Mouse (Mus musculus) midbrain, embryonic 14.5 days (tissue): ENCODE measurements around the gene 5430419D17Rik. TPM values are rescaled to one million over a fixed set of nuclear protein-coding genes. Genes with fewer than 3 reads are reported as not detected.

Source experiments
- ATAC-seq: fragments of 200-750 bp; cut with Nextera tagmentation; 2 replicates; pipeline ENCODE4 v1.8.0; 2017; ENCODE audit warnings: moderate number of reproducible peaks, moderate library complexity; ENCODE audit not compliant: low FRiP score, low TSS enrichment
- DNase-seq: peaks from one replicate; pipeline ENCODE4 v3.0.0-alpha.2; 2015
- H3K27ac ChIP-seq: fragments of 300-500 bp; sonication (generic); replicated peaks from 2 replicates; pipeline ENCODE4 v1.5.1; 2014; ENCODE audit warnings: mild to moderate bottlenecking, low read depth, low read length, moderate library complexity
- H3K27me3 ChIP-seq: fragments of 300-500 bp; sonication (generic); 2 replicates; pipeline ENCODE4 v1.6.1; 2014; ENCODE audit warnings: low read length, control low read depth, mixed read lengths; ENCODE audit not compliant: control insufficient read depth, insufficient read depth
- H3K36me3 ChIP-seq: fragments of 300-500 bp; sonication (generic); 2 replicates; pipeline ENCODE4 v1.6.1; 2014; ENCODE audit warnings: low read length, control low read depth; ENCODE audit not compliant: control insufficient read depth, insufficient read depth
- H3K4me1 ChIP-seq: fragments of 300-500 bp; sonication (generic); 2 replicates; pipeline ENCODE4 v1.6.1; 2014; ENCODE audit warnings: mild to moderate bottlenecking, antibody characterized with exemption, low read length, control low read depth; ENCODE audit not compliant: control insufficient read depth, insufficient read depth
- H3K4me2 ChIP-seq: fragments of 300-500 bp; sonication (generic); 2 replicates; pipeline ENCODE4 v1.6.1; 2014; ENCODE audit warnings: mild to moderate bottlenecking, low read length, moderate library complexity
- H3K4me3 ChIP-seq: fragments of 300-500 bp; sonication (generic); replicated peaks from 2 replicates; pipeline ENCODE4 v1.5.1; 2014; ENCODE audit warnings: low read depth, low read length
- H3K9ac ChIP-seq: fragments of 300-500 bp; sonication (generic); replicated peaks from 2 replicates; pipeline ENCODE4 v1.6.1; 2014; ENCODE audit warnings: mild to moderate bottlenecking, low read length, moderate library complexity
- H3K9me3 ChIP-seq: fragments of 300-500 bp; sonication (generic); 2 replicates; pipeline ENCODE4 v1.6.1; 2016; ENCODE audit warnings: low read length, control low read depth, mixed read lengths; ENCODE audit not compliant: control insufficient read depth
- WGBS: fragments of 180-500 bp; shearing (Covaris S2); extraction: QIAGEN DNeasy Blood & Tissue Kit; methylation state at CpG from one replicate; pipeline ENCODE4 v1.1.7; 2014; 5-methylcytosine and 5-hydroxymethylcytosine counted together
- polyA plus RNA-seq: library from polyadenylated mRNA; unstranded; fragments of >200 nt; fragmentation: Nextera tagmentation; extraction: Ambion mirVana; gene quantifications from 2 replicates; pipeline ENCODE4 v1.2.1, GENCODE M21; 2014

The 5430419D17Rik gene
- polyA plus RNA-seq, 1 experiment from 2014 or later = not detected

DNA sequence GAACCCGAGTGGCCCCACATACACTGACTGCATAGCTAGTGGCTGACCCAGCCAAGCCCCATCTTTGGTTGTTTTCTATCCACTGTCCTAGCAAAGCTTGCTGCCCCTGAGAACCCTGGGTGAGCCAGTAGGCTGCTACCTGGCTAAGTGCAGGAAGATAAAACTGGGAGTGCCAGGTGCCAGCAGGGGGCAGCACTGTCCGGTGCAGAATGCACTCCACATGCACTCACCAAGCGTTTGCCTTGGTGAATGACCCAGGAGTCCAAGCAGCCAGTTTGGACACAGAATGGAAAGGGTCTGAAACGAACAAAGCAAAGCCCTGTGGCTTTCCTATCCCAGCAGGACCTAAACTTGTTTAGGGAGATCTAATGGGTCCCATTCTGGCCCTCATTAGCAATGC is 8.5 kb downstream of the 5430419D17Rik start:
- no peak overlapping the region for H3K4me3 ChIP-seq
- no peak overlapping the region for H3K27ac ChIP-seq
- no peaks in the 10 kb centered on the region for H3K27me3 ChIP-seq
- WGBS = 38% methylated on average over 4 of the region's 4 CpGs
- no peak overlapping the region for H3K4me2 ChIP-seq
- DNase-seq (peak; percentile 42), ATAC-seq (no peak)
- no peaks in the 10 kb centered on the region for H3K9me3 ChIP-seq
- no peaks in the 10 kb centered on the region for H3K36me3 ChIP-seq
- H3K4me1 ChIP-seq = no peaks in the 10 kb centered on the region
- no peak overlapping the region for H3K9ac ChIP-seq

DNA sequence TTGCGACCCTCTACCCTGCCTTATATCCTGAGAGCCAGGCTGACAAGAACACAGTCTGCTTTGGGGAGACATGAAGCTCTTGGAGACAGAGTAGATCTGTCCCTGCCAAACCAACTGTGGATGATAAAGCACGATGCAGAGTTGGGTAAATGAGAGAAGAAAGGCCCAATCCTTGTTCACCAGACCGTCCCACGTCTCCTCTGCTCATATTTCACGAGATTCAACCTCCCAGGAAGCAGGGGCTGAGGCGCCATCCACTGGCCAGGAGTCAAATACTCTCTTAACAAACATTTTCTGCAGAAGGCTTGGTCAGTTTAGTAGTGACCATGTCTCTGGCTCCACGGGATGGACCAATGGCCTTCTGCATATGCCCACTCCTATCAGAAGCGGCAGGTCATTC is 10.1 kb downstream of the 5430419D17Rik start:
- no peak overlapping the region for H3K4me3 ChIP-seq
- no peak overlapping the region for H3K4me2 ChIP-seq
- WGBS = 71% methylated on average over 8 of the region's 8 CpGs
- H3K27ac ChIP-seq = no peak overlapping the region
- DNase-seq (no peak), ATAC-seq (no peak)
- H3K27me3 ChIP-seq = no peaks in the 10 kb centered on the region
- no peak overlapping the region for H3K9ac ChIP-seq
- H3K4me1 ChIP-seq = no peaks in the 10 kb centered on the region
- no peaks in the 10 kb centered on the region for H3K9me3 ChIP-seq
- no peaks in the 10 kb centered on the region for H3K36me3 ChIP-seq

DNA sequence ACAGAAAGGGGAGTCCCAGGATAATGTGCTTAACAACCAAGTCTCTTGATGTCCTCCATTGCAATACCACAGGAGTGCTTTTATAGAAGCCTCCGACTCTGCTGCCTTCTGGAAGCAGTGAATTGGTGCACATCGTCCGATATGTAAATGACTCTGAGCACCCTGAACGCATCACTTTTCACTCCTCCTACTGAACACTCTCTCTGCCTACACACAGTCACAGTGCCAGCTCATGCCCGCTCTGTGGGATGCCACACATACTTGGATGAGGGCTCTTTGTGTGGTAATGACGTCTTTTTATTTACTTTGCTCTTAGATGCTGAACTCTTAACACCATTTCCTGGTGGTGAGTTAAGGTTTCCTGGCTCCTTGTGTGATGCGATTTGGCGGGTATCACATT is 12.8 kb downstream of the 5430419D17Rik start:
- WGBS = 84% methylated on average over 8 of the region's 8 CpGs
- Histone ChIP-seq H3K4me1 (no peaks in the 10 kb centered on the region), H3K27ac (no peak overlapping the region), H3K4me2 (no peak overlapping the region), H3K27me3 (no peaks in the 10 kb centered on the region), H3K36me3 (no peaks in the 10 kb centered on the region), H3K9me3 (no peaks in the 10 kb centered on the region), H3K4me3 (no peak overlapping the region), H3K9ac (no peak overlapping the region)
- ATAC-seq (no peak), DNase-seq (no peak)

DNA sequence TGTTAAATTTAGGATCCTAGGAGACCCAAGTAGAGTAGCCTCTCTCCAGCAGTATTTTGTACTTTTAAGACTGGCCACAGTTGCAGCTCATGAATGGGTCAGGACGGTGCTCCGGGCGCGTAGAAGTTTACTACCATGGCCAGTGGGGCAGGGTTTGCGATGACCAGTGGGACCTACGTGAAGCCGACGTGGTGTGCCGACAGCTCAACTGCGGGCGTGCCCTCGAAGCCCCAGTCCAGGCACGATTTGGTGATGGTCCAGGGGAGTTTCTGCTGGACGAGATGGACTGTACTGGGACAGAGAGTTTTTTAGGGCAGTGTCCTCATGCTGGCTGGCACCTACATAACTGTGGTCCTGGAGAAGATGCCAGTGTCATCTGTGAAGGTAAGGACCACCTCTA is 13.8 kb downstream of the 5430419D17Rik start:
- Histone ChIP-seq H3K4me2 (no peak overlapping the region), H3K36me3 (no peaks in the 10 kb centered on the region), H3K27ac (no peak overlapping the region), H3K4me3 (no peak overlapping the region), H3K9me3 (no peaks in the 10 kb centered on the region), H3K9ac (no peak overlapping the region), H3K27me3 (no peaks in the 10 kb centered on the region), H3K4me1 (no peaks in the 10 kb centered on the region)
- ATAC-seq (no peak), DNase-seq (no peak)
- 93% methylated on average over 14 of the region's 14 CpGs for WGBS

DNA sequence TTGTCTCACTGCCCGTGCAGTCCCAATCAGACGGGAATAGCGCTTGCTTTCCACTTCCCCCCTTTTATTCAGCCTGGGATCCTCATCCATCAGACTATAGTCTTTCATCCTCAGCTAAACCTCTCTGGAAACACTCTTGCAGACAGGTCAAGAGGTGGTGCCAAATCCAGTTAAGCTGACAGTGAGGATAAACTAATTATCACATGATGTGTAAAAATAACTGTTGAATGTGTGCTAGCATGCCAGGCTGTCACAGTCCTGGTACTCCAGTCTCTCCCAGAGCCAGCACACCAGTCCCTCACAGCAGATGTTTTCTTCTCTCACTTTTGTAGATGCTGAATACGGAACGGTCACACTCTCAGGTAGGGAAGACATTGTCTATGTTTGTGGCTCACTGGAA is 48.9 kb downstream of the 5430419D17Rik start:
- ATAC-seq (no peak), DNase-seq (no peak)
- Histone ChIP-seq H3K4me1 (no peaks in the 10 kb centered on the region), H3K27me3 (no peaks in the 10 kb centered on the region), H3K9me3 (no peaks in the 10 kb centered on the region), H3K9ac (no peak overlapping the region), H3K4me3 (no peak overlapping the region), H3K27ac (no peak overlapping the region), H3K4me2 (no peak overlapping the region), H3K36me3 (no peaks in the 10 kb centered on the region)
- 77% methylated on average over 5 of the region's 5 CpGs for WGBS

DNA sequence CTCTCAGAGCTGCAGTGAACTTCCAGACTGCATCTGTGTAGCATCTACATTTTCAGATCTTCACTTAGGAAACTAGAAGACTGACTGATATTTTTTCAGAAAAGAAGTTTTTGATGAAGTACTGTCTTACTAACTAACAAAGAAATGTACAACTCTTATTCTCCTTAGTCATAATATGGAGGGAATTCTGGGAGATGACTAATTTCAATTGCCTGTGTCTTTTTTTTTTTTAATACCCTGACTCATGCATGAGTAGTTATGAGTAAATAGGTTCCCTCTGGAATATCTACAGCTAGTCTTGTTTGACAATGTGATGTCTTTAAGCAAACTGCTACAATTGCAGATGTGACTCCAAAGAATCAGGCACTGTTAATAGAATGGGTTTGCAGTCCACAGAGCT is 61.9 kb downstream of the 5430419D17Rik start:
- Histone ChIP-seq H3K4me3 (no peak overlapping the region), H3K36me3 (no peaks in the 10 kb centered on the region), H3K9me3 (no peaks in the 10 kb centered on the region), H3K27ac (no peak overlapping the region), H3K9ac (no peak overlapping the region), H3K4me2 (no peak overlapping the region), H3K27me3 (no peaks in the 10 kb centered on the region), H3K4me1 (no peaks in the 10 kb centered on the region)
- DNase-seq = no peak
- ATAC-seq = no peak

DNA sequence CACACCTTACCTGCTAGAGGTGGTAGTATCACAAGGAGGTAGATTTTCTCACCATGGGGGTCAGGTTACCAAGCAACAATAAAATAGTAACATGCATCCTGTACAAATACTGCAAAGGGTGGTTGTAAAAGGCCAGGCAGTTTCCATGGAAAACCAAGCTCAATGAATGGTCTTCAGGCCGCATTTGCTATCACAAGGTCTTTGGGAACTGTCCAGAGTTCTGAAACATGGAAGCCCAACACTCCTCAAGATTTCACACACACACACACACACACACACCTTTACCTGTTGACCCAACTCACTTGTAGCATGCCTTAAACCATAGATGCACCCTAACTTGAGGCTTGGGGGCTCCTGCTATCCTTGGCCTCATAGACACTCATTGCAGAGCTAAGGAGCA is 70.8 kb downstream of the 5430419D17Rik start:
- Histone ChIP-seq H3K36me3 (no peaks in the 10 kb centered on the region), H3K4me2 (no peak overlapping the region), H3K4me3 (no peak overlapping the region), H3K27me3 (no peaks in the 10 kb centered on the region), H3K9me3 (no peaks in the 10 kb centered on the region), H3K4me1 (no peaks in the 10 kb centered on the region), H3K9ac (no peak overlapping the region), H3K27ac (no peak overlapping the region)
- ATAC-seq (no peak), DNase-seq (no peak)
- WGBS = 28% methylated on average over 1 of the region's 1 CpGs

DNA sequence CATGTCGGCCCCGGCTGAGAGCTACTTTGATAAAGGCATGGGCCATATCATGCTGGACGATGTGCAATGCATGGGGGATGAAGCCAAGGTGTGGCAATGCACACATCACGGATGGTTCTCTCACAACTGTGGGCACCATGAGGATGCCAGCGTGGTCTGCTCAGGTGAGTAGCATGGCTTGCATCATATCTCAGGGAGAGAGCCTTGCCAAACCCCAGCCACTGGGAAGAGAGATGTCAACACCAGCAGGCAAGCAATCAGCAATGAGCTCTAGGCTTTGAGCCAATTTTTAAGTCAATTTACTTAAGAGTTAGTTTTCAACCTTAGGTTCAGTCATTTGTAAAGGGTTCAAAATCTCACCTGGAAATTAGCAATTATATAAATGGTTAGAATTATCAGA is 82.6 kb downstream of the 5430419D17Rik start:
- WGBS = 95% methylated on average over 5 of the region's 5 CpGs
- Histone ChIP-seq H3K4me1 (no peaks in the 10 kb centered on the region), H3K9me3 (no peaks in the 10 kb centered on the region), H3K36me3 (no peaks in the 10 kb centered on the region), H3K4me2 (no peak overlapping the region), H3K27ac (no peak overlapping the region), H3K4me3 (no peak overlapping the region), H3K9ac (no peak overlapping the region), H3K27me3 (no peaks in the 10 kb centered on the region)
- ATAC-seq (no peak), DNase-seq (no peak)

DNA sequence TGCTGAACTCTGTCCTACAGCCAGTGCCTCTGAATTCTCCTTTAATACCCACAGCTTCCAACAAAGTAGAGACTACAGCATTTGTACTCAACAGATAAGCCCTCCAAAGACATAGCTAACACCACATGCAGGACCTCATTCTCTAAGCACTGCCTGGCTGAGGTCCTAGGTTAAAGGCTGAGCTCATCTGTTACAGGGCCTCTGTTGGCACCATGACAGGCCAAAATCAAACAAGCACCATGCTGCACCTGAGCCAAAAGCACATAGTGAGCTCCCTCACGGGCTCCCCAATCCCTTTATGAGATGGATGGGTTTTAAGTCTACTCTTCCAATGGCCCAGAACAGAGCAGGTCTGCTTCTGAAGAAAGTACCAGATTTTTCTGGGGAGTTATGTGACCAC is 83.1 kb downstream of the 5430419D17Rik start:
- Histone ChIP-seq H3K27ac (no peak overlapping the region), H3K4me2 (no peak overlapping the region), H3K27me3 (no peaks in the 10 kb centered on the region), H3K9me3 (no peaks in the 10 kb centered on the region), H3K36me3 (no peaks in the 10 kb centered on the region), H3K4me1 (no peaks in the 10 kb centered on the region), H3K9ac (no peak overlapping the region), H3K4me3 (no peak overlapping the region)
- no peak for ATAC-seq
- WGBS = 81% methylated on average over 1 of the region's 1 CpGs
- no peak for DNase-seq
